Mouse (Mus musculus): Measurements from ENCODE around the gene Ptcd1. TPM values are rescaled to one million over a fixed set of nuclear protein-coding genes. Genes with fewer than 3 reads are reported as not detected.

Ptcd1 gene
- polyA plus RNA-seq, 1 experiment: 18.5 TPM

DNA sequence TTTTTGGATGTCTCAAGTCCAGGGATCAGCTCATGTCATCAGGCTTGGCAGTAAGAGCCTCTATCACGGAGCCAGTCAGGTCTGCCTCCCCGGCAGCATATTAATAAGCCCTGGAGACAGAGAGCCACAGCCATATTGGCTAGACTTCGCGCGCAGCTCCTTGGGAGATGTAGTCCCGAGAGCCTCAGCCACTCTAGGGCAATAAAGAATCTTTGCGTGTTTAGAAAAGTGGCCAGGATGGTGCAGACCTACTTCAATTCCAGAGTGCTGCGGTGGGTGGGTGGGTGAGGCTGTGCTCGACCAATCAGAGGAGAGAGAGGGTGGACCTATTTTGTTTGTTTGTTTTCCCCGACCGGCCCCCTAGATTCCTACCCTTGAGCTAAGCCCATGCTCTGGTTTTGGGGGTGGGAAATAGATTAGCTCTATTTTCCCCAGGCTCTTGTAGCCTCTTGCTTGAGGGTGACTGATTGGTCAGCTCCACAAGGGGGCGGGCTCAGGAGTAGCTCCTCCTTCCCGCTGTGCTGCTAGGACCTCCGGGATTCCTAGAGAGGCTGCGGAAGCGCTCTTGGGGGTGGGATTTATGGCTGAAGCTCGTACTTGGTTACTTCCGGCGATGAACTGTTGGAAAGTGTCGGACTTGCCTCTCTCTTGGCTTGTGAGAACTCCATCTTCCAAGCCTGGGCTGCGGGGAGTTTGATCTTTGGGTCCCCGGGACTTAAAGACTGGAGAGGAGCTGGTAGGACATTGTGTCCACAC, 37.2 kb upstream of the Ptcd1 start, which contains the start of gene Zkscan5:
Gene Zkscan5, plus strand, starts transcription at position 627 of the 756 bp plus-strand sequence.
- Histone ChIP-seq H3K4me3 (ENCODE audit: insufficient read depth, low read length) (peak within 1 kb of the TSS; percentile 64), H3K4me1 (ENCODE audit: control insufficient read depth, insufficient read depth, low read length) (peaks cover 3% of the 10 kb centered on the region; the same call in 1 of the 2 replicates), H3K27ac (ENCODE audit: insufficient read depth, low read length) (peak within 1 kb of the TSS; percentile 61)
- TF ChIP-seq CTCF (IDR thresholded peaks at IDR 0.05; ENCODE audit: extremely low read depth, insufficient read depth, low read length) (no peak), POLR2A (IDR thresholded peaks at IDR 0.05; ENCODE audit: extremely low read depth, insufficient read depth, low read length) (peak; percentile 92)

DNA sequence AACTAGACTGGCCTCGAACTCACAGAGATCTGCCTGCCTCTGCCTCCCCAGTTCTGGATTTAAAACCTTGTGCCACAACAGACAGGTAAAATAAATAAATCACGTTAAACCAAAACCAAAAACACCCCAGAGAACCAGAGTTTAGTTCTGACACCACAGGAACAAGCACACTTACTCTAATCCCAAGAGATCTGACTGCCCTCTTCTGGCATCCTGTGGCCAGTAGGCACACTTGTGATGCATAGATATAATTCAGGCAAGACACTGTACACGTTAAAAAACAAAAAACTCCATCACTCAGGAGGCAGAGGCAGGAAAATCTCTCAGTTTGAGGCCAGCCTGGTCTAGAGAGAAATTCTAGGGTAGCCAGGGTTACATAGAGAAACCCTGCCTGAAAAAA, 35.5 kb upstream of the Ptcd1 start:
- no peak overlapping the region for H3K27ac ChIP-seq (ENCODE audit: insufficient read depth, low read length)
- no peak for TF ChIP-seq CTCF (IDR thresholded peaks at IDR 0.05; ENCODE audit: extremely low read depth, insufficient read depth, low read length)
- TF ChIP-seq POLR2A (IDR thresholded peaks at IDR 0.05; ENCODE audit: extremely low read depth, insufficient read depth, low read length): no peak
- H3K4me3 ChIP-seq (ENCODE audit: insufficient read depth, low read length): no peak overlapping the region
- H3K4me1 ChIP-seq (ENCODE audit: control insufficient read depth, insufficient read depth, low read length): peaks cover 3% of the 10 kb centered on the region; the same call in 1 of the 2 replicates

DNA sequence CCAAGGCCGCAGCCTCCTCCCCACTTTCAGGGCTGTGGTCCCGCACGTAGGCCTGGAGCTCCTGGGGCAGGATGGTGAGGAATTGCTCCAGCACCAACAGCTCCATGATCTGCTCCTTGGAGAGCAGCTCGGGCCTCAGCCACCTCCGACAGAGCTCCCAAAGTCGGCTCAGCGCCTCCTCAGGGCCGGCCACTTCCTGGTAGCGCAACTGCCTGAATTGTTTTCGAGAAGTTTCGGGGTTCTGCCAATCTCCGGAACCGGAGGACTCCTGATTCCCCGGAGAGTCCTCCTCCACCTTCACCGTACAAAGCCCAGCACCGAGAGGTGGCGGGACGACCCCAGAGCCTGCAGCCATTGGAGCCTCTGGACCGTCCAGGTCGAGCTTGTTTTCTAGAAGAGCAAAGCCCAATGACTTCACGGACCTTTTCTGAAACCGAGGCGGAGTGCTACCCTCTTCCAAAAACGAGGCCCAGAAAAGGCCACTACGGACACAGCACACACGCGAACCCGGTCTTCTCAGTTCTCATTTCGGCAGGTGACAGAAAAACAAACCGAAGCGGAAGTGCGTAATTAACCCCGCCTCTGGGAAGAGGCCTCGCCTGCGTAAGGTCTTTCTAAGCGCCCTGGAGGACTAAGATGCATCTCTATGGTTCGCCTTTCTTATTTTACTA, 34.5 kb upstream of the Ptcd1 start, which contains the start of gene Zkscan14:
Gene Zkscan14, minus strand, starts transcription at position 548 of the 671 bp plus-strand sequence.
- Histone ChIP-seq H3K4me3 (ENCODE audit: insufficient read depth, low read length) (peak within 1 kb of the TSS; percentile 82), H3K4me1 (ENCODE audit: control insufficient read depth, insufficient read depth, low read length) (peaks cover 3% of the 10 kb centered on the region; the same call in 1 of the 2 replicates), H3K27ac (ENCODE audit: insufficient read depth, low read length) (peak within 1 kb of the TSS; percentile 54)
- TF ChIP-seq POLR2A (IDR thresholded peaks at IDR 0.05; ENCODE audit: extremely low read depth, insufficient read depth, low read length) (peak; percentile 89), CTCF (IDR thresholded peaks at IDR 0.05; ENCODE audit: extremely low read depth, insufficient read depth, low read length) (no peak)

DNA sequence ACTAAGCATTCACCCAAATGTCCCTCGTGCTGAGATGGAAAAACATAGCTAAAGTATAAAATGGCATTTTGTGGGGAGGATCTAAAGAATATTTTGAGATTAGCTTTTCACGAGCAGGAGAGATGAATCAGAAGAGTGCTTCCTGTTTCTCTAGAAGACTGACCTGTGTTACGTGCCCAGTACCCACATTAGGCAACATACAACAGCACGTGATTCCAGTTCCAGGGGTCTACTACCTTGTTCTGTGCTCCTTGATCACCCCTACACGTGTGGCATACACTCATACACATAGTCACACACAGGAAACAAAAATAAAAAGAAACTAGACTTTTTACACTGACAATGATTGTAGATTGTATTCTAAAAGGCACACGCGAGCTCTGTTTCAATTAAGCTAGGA, 33.5 kb upstream of the Ptcd1 start:
- peak overlapping the region; percentile 82; the same call in 1 of the 2 replicates for H3K4me3 ChIP-seq (ENCODE audit: insufficient read depth, low read length)
- peaks cover 3% of the 10 kb centered on the region; the same call in 1 of the 2 replicates for H3K4me1 ChIP-seq (ENCODE audit: control insufficient read depth, insufficient read depth, low read length)
- TF ChIP-seq CTCF (IDR thresholded peaks at IDR 0.05; ENCODE audit: extremely low read depth, insufficient read depth, low read length) (no peak), POLR2A (IDR thresholded peaks at IDR 0.05; ENCODE audit: extremely low read depth, insufficient read depth, low read length) (no peak)

DNA sequence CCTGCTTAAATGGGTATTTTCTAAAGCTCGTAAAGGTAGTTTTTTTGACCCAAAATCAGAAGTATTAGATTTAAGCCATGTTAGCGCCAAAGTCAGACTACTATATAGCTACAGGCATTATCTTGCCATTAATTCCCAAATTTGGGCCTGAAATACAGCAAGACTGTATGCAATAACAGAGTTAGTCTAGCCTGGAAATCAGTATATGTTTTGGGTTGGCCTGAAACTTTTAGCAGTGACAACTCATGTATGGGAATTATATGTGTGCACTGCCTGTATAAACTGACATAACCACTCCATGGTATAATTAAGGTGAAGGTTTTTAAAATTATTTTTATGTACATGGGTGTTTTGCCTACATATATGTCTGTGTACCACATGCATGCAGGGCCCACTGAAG, 25.1 kb upstream of the Ptcd1 start, which contains the start of gene Atp5j2:
Gene Atp5j2, minus strand, starts transcription at position 101 of the 400 bp plus-strand sequence.
- TF ChIP-seq CTCF (IDR thresholded peaks at IDR 0.05; ENCODE audit: extremely low read depth, insufficient read depth, low read length) (no peak), POLR2A (IDR thresholded peaks at IDR 0.05; ENCODE audit: extremely low read depth, insufficient read depth, low read length) (no peak)
- peak within 1 kb of the TSS; percentile 94 for H3K4me3 ChIP-seq (ENCODE audit: insufficient read depth, low read length)
- peaks cover 4% of the 10 kb centered on the region for H3K4me1 ChIP-seq (ENCODE audit: control insufficient read depth, insufficient read depth, low read length)
- peak within 1 kb of the TSS; percentile 79 for H3K27ac ChIP-seq (ENCODE audit: insufficient read depth, low read length)

More for the DNA sequence above, 33.5 kb upstream of the Ptcd1 start:
- no peak overlapping the region for H3K27ac ChIP-seq (ENCODE audit: insufficient read depth, low read length)

DNA sequence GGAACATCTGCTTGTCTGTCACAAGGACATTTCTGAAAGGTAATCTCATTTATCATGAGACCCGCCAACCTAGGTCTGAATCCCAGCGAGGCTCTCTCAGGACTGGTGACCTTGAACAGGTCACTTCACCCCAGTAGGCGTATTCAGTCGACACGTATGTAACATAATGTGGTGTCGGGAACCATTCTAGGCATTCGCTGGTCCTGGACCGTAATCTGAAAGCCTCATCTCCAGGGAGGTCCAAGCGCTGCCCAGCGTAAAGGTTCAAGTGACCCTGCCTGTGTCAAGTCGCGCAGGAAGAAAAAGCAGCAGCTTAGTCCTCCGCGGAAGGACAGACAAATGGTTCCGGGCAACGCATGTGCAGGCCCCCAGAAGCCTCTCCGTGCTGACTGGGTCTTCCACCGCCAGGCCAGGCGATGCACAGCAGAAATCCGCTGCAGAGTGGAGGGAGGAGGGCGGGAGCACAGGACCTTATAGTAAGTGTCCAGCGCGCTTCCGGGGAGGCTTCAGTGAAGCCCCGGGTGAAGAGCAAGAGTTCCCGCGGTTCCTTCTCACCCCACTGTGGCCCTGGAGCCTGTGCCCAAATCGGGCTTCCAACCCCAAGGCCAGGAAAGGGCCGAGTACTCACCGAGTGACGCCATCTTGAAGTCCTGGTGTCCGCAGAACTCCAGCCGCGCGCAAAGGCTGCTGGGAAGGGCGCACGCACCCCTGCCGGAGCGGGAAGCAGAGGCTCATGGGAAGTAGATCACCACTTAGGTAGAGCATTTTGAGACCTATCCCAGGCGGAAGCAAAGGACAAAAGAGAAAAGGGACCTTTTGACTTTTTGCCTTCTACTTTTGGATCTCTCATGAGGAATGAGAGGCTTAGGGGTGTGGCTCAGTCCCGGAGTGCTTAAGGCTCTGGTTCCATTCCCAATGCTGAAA, 24.2 kb upstream of the Ptcd1 start:
- Histone ChIP-seq H3K4me3 (ENCODE audit: insufficient read depth, low read length) (peak overlapping the region; percentile 94), H3K27ac (ENCODE audit: insufficient read depth, low read length) (peak overlapping the region; percentile 79), H3K4me1 (ENCODE audit: control insufficient read depth, insufficient read depth, low read length) (peaks cover 4% of the 10 kb centered on the region)
- TF ChIP-seq CTCF (IDR thresholded peaks at IDR 0.05; ENCODE audit: extremely low read depth, insufficient read depth, low read length) (no peak), POLR2A (IDR thresholded peaks at IDR 0.05; ENCODE audit: extremely low read depth, insufficient read depth, low read length) (peak; percentile 77)

DNA sequence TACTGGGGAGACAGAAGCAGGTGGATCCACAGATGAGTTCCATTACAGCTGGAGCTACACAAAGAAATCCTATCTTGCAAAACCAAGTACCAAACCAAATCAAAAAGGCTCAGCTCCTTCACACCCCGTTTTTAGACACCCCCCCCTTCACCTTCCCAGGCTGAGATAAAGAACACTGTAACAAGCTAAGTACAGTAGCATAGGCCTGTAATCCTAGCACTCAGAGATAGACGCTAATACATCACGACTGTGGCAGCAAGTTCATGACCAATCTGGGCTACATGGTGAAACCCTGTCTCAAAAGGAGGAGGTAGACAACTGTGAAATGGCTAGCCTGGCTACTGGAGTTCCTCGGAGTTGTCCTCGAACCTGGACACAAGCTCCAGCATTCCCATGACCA, 23.5 kb upstream of the Ptcd1 start:
- Histone ChIP-seq H3K27ac (ENCODE audit: insufficient read depth, low read length) (no peak overlapping the region), H3K4me3 (ENCODE audit: insufficient read depth, low read length) (peak overlapping the region; percentile 94), H3K4me1 (ENCODE audit: control insufficient read depth, insufficient read depth, low read length) (peaks cover 4% of the 10 kb centered on the region)
- TF ChIP-seq POLR2A (IDR thresholded peaks at IDR 0.05; ENCODE audit: extremely low read depth, insufficient read depth, low read length): no peak
- no peak for TF ChIP-seq CTCF (IDR thresholded peaks at IDR 0.05; ENCODE audit: extremely low read depth, insufficient read depth, low read length)

DNA sequence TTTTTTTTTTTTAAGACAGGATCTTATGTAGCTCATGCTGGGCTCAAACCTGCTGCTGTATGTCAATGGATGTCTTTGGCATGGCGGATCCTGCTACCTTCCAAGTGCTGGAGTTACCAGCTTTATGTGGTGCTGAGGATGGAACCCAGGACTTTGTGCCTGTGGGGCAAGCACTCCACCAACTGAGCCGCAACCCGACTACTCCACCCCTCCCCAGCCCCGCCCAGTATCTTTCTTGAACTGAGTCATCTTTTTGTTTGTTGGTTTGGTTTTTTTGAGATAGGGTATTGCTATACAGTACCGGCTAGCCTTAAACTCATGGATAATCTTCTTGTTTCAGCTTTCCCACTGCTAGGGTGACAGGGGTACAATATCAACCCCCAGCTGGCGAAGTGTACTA, 22.5 kb upstream of the Ptcd1 start:
- Histone ChIP-seq H3K4me3 (ENCODE audit: insufficient read depth, low read length) (no peak overlapping the region), H3K4me1 (ENCODE audit: control insufficient read depth, insufficient read depth, low read length) (peaks cover 4% of the 10 kb centered on the region), H3K27ac (ENCODE audit: insufficient read depth, low read length) (no peak overlapping the region)
- no peak for TF ChIP-seq POLR2A (IDR thresholded peaks at IDR 0.05; ENCODE audit: extremely low read depth, insufficient read depth, low read length)
- TF ChIP-seq CTCF (IDR thresholded peaks at IDR 0.05; ENCODE audit: extremely low read depth, insufficient read depth, low read length): no peak

DNA sequence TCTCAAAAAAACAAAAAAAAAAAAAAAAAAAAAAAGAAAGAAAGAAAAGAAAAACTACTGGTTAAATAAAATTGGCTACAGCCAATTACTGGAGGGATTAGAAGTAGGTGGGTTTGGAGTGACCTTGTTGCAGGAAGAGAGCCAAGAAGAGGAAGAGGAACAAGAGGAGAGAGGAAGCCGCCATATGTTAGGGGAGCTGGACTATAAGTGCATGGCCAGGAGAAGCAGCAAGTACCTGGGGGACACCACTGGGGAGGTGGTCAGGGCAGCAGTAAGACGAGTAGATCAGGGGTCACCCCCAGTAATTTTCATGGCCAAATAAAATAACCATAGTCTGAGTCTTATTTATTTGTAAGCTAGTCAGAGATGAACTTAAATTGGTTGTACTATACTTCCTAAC, 18.3 kb upstream of the Ptcd1 start:
- Histone ChIP-seq H3K4me3 (ENCODE audit: insufficient read depth, low read length) (no peak overlapping the region), H3K4me1 (ENCODE audit: control insufficient read depth, insufficient read depth, low read length) (peaks cover 3% of the 10 kb centered on the region), H3K27ac (ENCODE audit: insufficient read depth, low read length) (no peak overlapping the region)
- TF ChIP-seq CTCF (IDR thresholded peaks at IDR 0.05; ENCODE audit: extremely low read depth, insufficient read depth, low read length) (no peak), POLR2A (IDR thresholded peaks at IDR 0.05; ENCODE audit: extremely low read depth, insufficient read depth, low read length) (no peak)

Data from cortical plate, adult 2 months (tissue).